Mouse (Mus musculus) embryonic facial prominence, embryonic 12.5 days (tissue): Measurements from ENCODE around the gene Tmem91. TPM values are rescaled to one million over a fixed set of nuclear protein-coding genes. Genes with fewer than 3 reads are reported as not detected.

Experiments
- ATAC-seq: fragments of 200-750 bp; cut with Nextera tagmentation; 2 replicates; pipeline ENCODE4 v1.8.0; 2017; ENCODE audit not compliant: insufficient number of reproducible peaks, insufficient read depth, low FRiP score, low TSS enrichment
- H3K27ac ChIP-seq: fragments of 300-500 bp; sonication (generic); 2 replicates; pipeline ENCODE4 v1.5.1; 2016; ENCODE audit warnings: mild to moderate bottlenecking
- H3K27me3 ChIP-seq: fragments of 300-500 bp; sonication (generic); 2 replicates; pipeline ENCODE4 v1.6.1; 2016; ENCODE audit warnings: mild to moderate bottlenecking, moderate library complexity
- H3K36me3 ChIP-seq: fragments of 300-500 bp; sonication (generic); 2 replicates; pipeline ENCODE4 v1.6.1; 2016; ENCODE audit warnings: mild to moderate bottlenecking
- H3K4me1 ChIP-seq: fragments of 300-500 bp; sonication (generic); 2 replicates; pipeline ENCODE4 v1.6.1; 2016
- H3K4me2 ChIP-seq: fragments of 300-500 bp; sonication (generic); replicated peaks from 2 replicates; pipeline ENCODE4 v1.6.1; 2016; ENCODE audit warnings: mild to moderate bottlenecking, moderate library complexity
- H3K4me3 ChIP-seq: fragments of 300-500 bp; sonication (generic); 2 replicates; pipeline ENCODE4 v1.5.1; 2016; ENCODE audit warnings: mild to moderate bottlenecking
- H3K9ac ChIP-seq: fragments of 300-500 bp; sonication (generic); 2 replicates; pipeline ENCODE4 v1.6.1; 2016; ENCODE audit warnings: mild to moderate bottlenecking, moderate library complexity
- H3K9me3 ChIP-seq: fragments of 300-500 bp; sonication (generic); 2 replicates; pipeline ENCODE4 v1.6.1; 2016; ENCODE audit warnings: mild to moderate bottlenecking, moderate library complexity
- WGBS: fragments of 180-500 bp; shearing (Covaris S2); methylation state at CpG from one replicate; pipeline ENCODE4 v1.1.7; 2016; 5-methylcytosine and 5-hydroxymethylcytosine counted together
- polyA plus RNA-seq: library from polyadenylated mRNA; unstranded; fragments of >200 nt; fragmentation: Nextera tagmentation; extraction: Ambion mirVana; gene quantifications from 2 replicates; pipeline ENCODE4 v1.2.1, GENCODE M21; 2016

The Tmem91 gene
- polyA plus RNA-seq, 1 experiment from 2014 or later, result 3.7 TPM

- H3K36me3 ChIP-seq, result peaks cover 33% of the 10 kb centered on the region; the same call in 1 of the 2 replicates
- 93% methylated on average over 4 of the region's 4 CpGs for WGBS
- ATAC-seq, result no peak
These were observed 35.2 kb downstream of the Tmem91 start for GRCm38 (mm10) chr7:25639754-25640153.

GRCm38 (mm10) chr7:25637099-25637498, 37.9 kb downstream of the Tmem91 start:
- Histone ChIP-seq H3K9ac (no peak overlapping the region), H3K27me3 (no peaks in the 10 kb centered on the region), H3K4me1 (no peaks in the 10 kb centered on the region), H3K4me3 (no peak overlapping the region), H3K36me3 (peaks cover 46% of the 10 kb centered on the region), H3K4me2 (no peak overlapping the region), H3K27ac (no peak overlapping the region), H3K9me3 (no peaks in the 10 kb centered on the region)
- WGBS, result 87% methylated on average over 5 of the region's 5 CpGs
- ATAC-seq, result no peak

More at GRCm38 (mm10) chr7:25639754-25640153, 35.2 kb downstream of the Tmem91 start:
- Histone ChIP-seq H3K27ac (no peak overlapping the region), H3K4me1 (no peaks in the 10 kb centered on the region), H3K9ac (no peak overlapping the region), H3K4me3 (no peak overlapping the region), H3K4me2 (no peak overlapping the region), H3K27me3 (no peaks in the 10 kb centered on the region), H3K9me3 (no peaks in the 10 kb centered on the region)

GRCm38 (mm10) chr7:25636373-25636772, 38.6 kb downstream of the Tmem91 start:
- Histone ChIP-seq H3K27ac (no peak overlapping the region), H3K9ac (no peak overlapping the region), H3K27me3 (no peaks in the 10 kb centered on the region), H3K36me3 (peaks cover 49% of the 10 kb centered on the region), H3K4me3 (no peak overlapping the region), H3K4me2 (no peak overlapping the region), H3K4me1 (no peaks in the 10 kb centered on the region), H3K9me3 (no peaks in the 10 kb centered on the region)
- ATAC-seq, result no peak
- 72% methylated on average over 3 of the region's 3 CpGs for WGBS

GRCm38 (mm10) chr7:25632679-25633078, 42.3 kb downstream of the Tmem91 start:
- H3K9ac ChIP-seq, result no peak overlapping the region
- H3K4me1 ChIP-seq, result peaks cover 4% of the 10 kb centered on the region; the same call in 1 of the 2 replicates
- no peak overlapping the region for H3K27ac ChIP-seq
- ATAC-seq, result no peak
- WGBS, result 87% methylated on average over 5 of the region's 5 CpGs
- H3K27me3 ChIP-seq, result peaks cover 16% of the 10 kb centered on the region; the same call in 1 of the 2 replicates
- no peak overlapping the region for H3K4me2 ChIP-seq
- peaks cover 53% of the 10 kb centered on the region for H3K36me3 ChIP-seq
- no peak overlapping the region for H3K4me3 ChIP-seq
- no peaks in the 10 kb centered on the region for H3K9me3 ChIP-seq

- ATAC-seq, result no peak
- peaks cover 48% of the 10 kb centered on the region for H3K36me3 ChIP-seq
- H3K4me2 ChIP-seq, result peak overlapping the region; percentile 60
- no peaks in the 10 kb centered on the region for H3K9me3 ChIP-seq
- 54% methylated on average over 8 of the region's 8 CpGs for WGBS
- H3K27me3 ChIP-seq, result peaks cover 21% of the 10 kb centered on the region; the same call in 1 of the 2 replicates
- H3K4me1 ChIP-seq, result peaks cover 14% of the 10 kb centered on the region
- H3K27ac ChIP-seq, result no peak overlapping the region
- no peak overlapping the region for H3K9ac ChIP-seq
- H3K4me3 ChIP-seq, result peak overlapping the region; percentile 36; the same call in 1 of the 2 replicates
These were observed 46.7 kb downstream of the Tmem91 start for GRCm38 (mm10) chr7:25628323-25628620.

- Histone ChIP-seq H3K27ac (no peak overlapping the region), H3K9me3 (no peaks in the 10 kb centered on the region), H3K4me2 (peak overlapping the region; percentile 60), H3K36me3 (peaks cover 42% of the 10 kb centered on the region), H3K4me3 (peak overlapping the region; percentile 36), H3K27me3 (peaks cover 21% of the 10 kb centered on the region; the same call in 1 of the 2 replicates), H3K9ac (peak overlapping the region; percentile 36), H3K4me1 (peaks cover 14% of the 10 kb centered on the region)
- peak; percentile 17; the same call in 1 of the 2 replicates for ATAC-seq
- 19% methylated on average over 38 of the region's 38 CpGs for WGBS
These were observed 47.3 kb downstream of the Tmem91 start for GRCm38 (mm10) chr7:25627431-25628322.

- ATAC-seq, result no peak
- WGBS, result 18% methylated on average over 29 of the region's 29 CpGs
- peaks cover 21% of the 10 kb centered on the region; the same call in 1 of the 2 replicates for H3K27me3 ChIP-seq
These were observed 48.2 kb downstream of the Tmem91 start, which contains the start of gene B3gnt8 for GRCm38 (mm10) chr7:25626509-25627430. Gene B3gnt8 (plus strand): TSS chr7:25626654.

GRCm38 (mm10) chr7:25625594-25626250, 49.2 kb downstream of the Tmem91 start:
- Histone ChIP-seq H3K9ac (no peak overlapping the region), H3K4me3 (no peak overlapping the region), H3K4me1 (peaks cover 14% of the 10 kb centered on the region), H3K4me2 (no peak overlapping the region), H3K9me3 (no peaks in the 10 kb centered on the region), H3K27ac (no peak overlapping the region), H3K36me3 (peaks cover 31% of the 10 kb centered on the region), H3K27me3 (peaks cover 21% of the 10 kb centered on the region; the same call in 1 of the 2 replicates)
- 77% methylated on average over 10 of the region's 10 CpGs for WGBS
- no peak for ATAC-seq

More at GRCm38 (mm10) chr7:25626509-25627430, 48.2 kb downstream of the Tmem91 start, which contains the start of gene B3gnt8:
- peak within 1 kb of the TSS; percentile 60 for H3K4me2 ChIP-seq
- H3K27ac ChIP-seq, result 0 out of 2 replicates have a peak within 1 kb of the TSS, but pooled peaks have one; percentile 18
- H3K9ac ChIP-seq, result peak within 1 kb of the TSS; percentile 36
- peak within 1 kb of the TSS; percentile 36 for H3K4me3 ChIP-seq
- peaks cover 14% of the 10 kb centered on the region for H3K4me1 ChIP-seq
- H3K9me3 ChIP-seq, result no peaks in the 10 kb centered on the region
- peaks cover 33% of the 10 kb centered on the region for H3K36me3 ChIP-seq

- H3K36me3 ChIP-seq, result peaks cover 22% of the 10 kb centered on the region
- H3K4me1 ChIP-seq, result peaks cover 17% of the 10 kb centered on the region
- no peak overlapping the region for H3K4me3 ChIP-seq
- no peak overlapping the region for H3K4me2 ChIP-seq
- H3K27me3 ChIP-seq, result peaks cover 21% of the 10 kb centered on the region; the same call in 1 of the 2 replicates
- H3K27ac ChIP-seq, result no peak overlapping the region
- H3K9me3 ChIP-seq, result no peaks in the 10 kb centered on the region
- WGBS, result 86% methylated on average over 5 of the region's 5 CpGs
- H3K9ac ChIP-seq, result no peak overlapping the region
- no peak for ATAC-seq
These were observed 50.1 kb downstream of the Tmem91 start for GRCm38 (mm10) chr7:25624851-25625250.

- H3K36me3 ChIP-seq, result peaks cover 14% of the 10 kb centered on the region
These were observed 51.1 kb downstream of the Tmem91 start for GRCm38 (mm10) chr7:25623857-25624370.

GRCm38 (mm10) chr7:25620751-25621150, 54.2 kb downstream of the Tmem91 start:
- WGBS, result 92% methylated on average over 11 of the region's 11 CpGs
- Histone ChIP-seq H3K9ac (no peak overlapping the region), H3K27ac (no peak overlapping the region), H3K4me2 (no peak overlapping the region), H3K4me3 (no peak overlapping the region), H3K27me3 (no peaks in the 10 kb centered on the region), H3K4me1 (peaks cover 5% of the 10 kb centered on the region), H3K9me3 (no peaks in the 10 kb centered on the region), H3K36me3 (peaks cover 13% of the 10 kb centered on the region)
- ATAC-seq, result no peak

More at GRCm38 (mm10) chr7:25623857-25624370, 51.1 kb downstream of the Tmem91 start:
- H3K27me3 ChIP-seq, result peaks cover 18% of the 10 kb centered on the region; the same call in 1 of the 2 replicates
- peaks cover 19% of the 10 kb centered on the region for H3K4me1 ChIP-seq
- H3K27ac ChIP-seq, result no peak overlapping the region
- H3K9me3 ChIP-seq, result no peaks in the 10 kb centered on the region
- ATAC-seq, result no peak
- 87% methylated on average over 11 of the region's 11 CpGs for WGBS
- H3K9ac ChIP-seq, result no peak overlapping the region
- H3K4me3 ChIP-seq, result no peak overlapping the region
- no peak overlapping the region for H3K4me2 ChIP-seq
